Mouse (Mus musculus) kidney, postnatal 0 days (tissue): ENCODE measurements around the gene Zbtb7b. TPM values are rescaled to one million over a fixed set of nuclear protein-coding genes. Genes with fewer than 3 reads are reported as not detected.
A peak's percentile ranks its signal among the peaks of the same experiment; 100 is the strongest.

Experiments
- ATAC-seq: fragments of 200-750 bp; cut with Nextera tagmentation; replicated peaks from 2 replicates; pipeline ENCODE4 v1.8.0; 2017; ENCODE audit warnings: low read depth, moderate number of reproducible peaks, moderate TSS enrichment, moderate library complexity; ENCODE audit not compliant: low FRiP score
- DNase-seq: peaks from one replicate; pipeline ENCODE4 v3.0.0-alpha.2; 2016; ENCODE audit warnings: low spot score
- H3K27ac ChIP-seq: fragments of 300-500 bp; sonication (generic); 2 replicates; pipeline ENCODE4 v1.5.1; 2014; ENCODE audit warnings: mild to moderate bottlenecking
- H3K27me3 ChIP-seq: fragments of 300-500 bp; sonication (generic); 2 replicates; pipeline ENCODE4 v1.6.1; 2014; ENCODE audit warnings: low read length, mixed read lengths; ENCODE audit not compliant: insufficient read depth
- H3K36me3 ChIP-seq: fragments of 300-500 bp; sonication (generic); 2 replicates; pipeline ENCODE4 v1.6.1; 2014; ENCODE audit warnings: low read length, mixed read lengths; ENCODE audit not compliant: insufficient read depth
- H3K4me1 ChIP-seq: fragments of 300-500 bp; sonication (generic); replicated peaks from 2 replicates; pipeline ENCODE4 v1.6.1; 2014; ENCODE audit warnings: antibody characterized with exemption, low read length, mixed read lengths; ENCODE audit not compliant: insufficient read depth
- H3K4me2 ChIP-seq: fragments of 300-500 bp; sonication (generic); 2 replicates; pipeline ENCODE4 v1.6.1; 2014; ENCODE audit warnings: mild to moderate bottlenecking, low read length, moderate library complexity, mixed read lengths
- H3K4me3 ChIP-seq: fragments of 300-500 bp; sonication (generic); replicated peaks from 2 replicates; pipeline ENCODE4 v1.5.1; 2014; ENCODE audit warnings: low read depth, low read length
- H3K9ac ChIP-seq: fragments of 300-500 bp; sonication (generic); 2 replicates; pipeline ENCODE4 v1.6.1; 2014; ENCODE audit warnings: low read depth, low read length
- H3K9me3 ChIP-seq: fragments of 300-500 bp; sonication (generic); replicated peaks from 2 replicates; pipeline ENCODE4 v1.6.1; 2016; ENCODE audit warnings: low read length, inconsistent platforms, mixed read lengths
- CTCF ChIP-seq: IDR thresholded peaks from 2 replicates; pipeline ENCODE4 v1.5.1; 2016; ENCODE audit warnings: antibody characterized with exemption, low read depth, mild to moderate bottlenecking, moderate library complexity
- WGBS: fragments of 180-500 bp; shearing (Covaris S2); extraction: QIAGEN DNeasy Blood & Tissue Kit; methylation state at CpG from one replicate; pipeline ENCODE4 v1.1.7; 2014; 5-methylcytosine and 5-hydroxymethylcytosine counted together
- polyA plus RNA-seq: library from polyadenylated mRNA; unstranded; fragments of >200 nt; fragmentation: Nextera tagmentation; extraction: Ambion mirVana; gene quantifications from 2 replicates; pipeline ENCODE4 v1.2.1, GENCODE M21; 2015

The Zbtb7b gene
- polyA plus RNA-seq, 1 experiment from 2014 or later, result 4.3 TPM

DNA sequence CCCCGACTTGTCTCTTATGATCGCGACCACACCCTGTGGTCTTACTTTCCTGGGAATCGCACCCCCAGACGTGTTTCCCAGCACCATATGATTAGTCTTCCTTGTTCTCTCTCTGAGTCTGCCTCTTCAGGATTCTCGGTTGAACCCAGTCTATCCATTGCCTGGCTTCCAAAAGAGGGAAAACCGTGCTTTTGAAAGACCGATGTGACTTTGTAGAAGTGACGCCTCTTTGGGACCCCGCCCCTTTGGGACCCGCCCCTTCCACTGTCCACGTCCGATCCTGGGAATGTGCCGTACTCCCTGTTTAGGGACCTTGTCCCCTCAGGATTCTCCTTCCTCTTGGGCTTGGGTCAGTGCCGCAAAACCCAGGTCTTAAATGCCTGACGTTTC, 24.3 kb upstream of the Zbtb7b start:
- peak; percentile 95 for DNase-seq
- no peak for TF ChIP-seq CTCF
- peak; percentile 38 for ATAC-seq
- H3K27ac ChIP-seq, result peak overlapping the region; percentile 97
- H3K9ac ChIP-seq, result peak overlapping the region; percentile 66
- no peaks in the 10 kb centered on the region for H3K27me3 ChIP-seq
- H3K4me2 ChIP-seq, result peak overlapping the region; percentile 91
- no peaks in the 10 kb centered on the region for H3K9me3 ChIP-seq
- WGBS, result under 1% methylated on average over 16 of the region's 16 CpGs
- H3K4me1 ChIP-seq, result peaks cover 22% of the 10 kb centered on the region
- peaks cover 21% of the 10 kb centered on the region for H3K36me3 ChIP-seq
- peak overlapping the region; percentile 51 for H3K4me3 ChIP-seq

DNA sequence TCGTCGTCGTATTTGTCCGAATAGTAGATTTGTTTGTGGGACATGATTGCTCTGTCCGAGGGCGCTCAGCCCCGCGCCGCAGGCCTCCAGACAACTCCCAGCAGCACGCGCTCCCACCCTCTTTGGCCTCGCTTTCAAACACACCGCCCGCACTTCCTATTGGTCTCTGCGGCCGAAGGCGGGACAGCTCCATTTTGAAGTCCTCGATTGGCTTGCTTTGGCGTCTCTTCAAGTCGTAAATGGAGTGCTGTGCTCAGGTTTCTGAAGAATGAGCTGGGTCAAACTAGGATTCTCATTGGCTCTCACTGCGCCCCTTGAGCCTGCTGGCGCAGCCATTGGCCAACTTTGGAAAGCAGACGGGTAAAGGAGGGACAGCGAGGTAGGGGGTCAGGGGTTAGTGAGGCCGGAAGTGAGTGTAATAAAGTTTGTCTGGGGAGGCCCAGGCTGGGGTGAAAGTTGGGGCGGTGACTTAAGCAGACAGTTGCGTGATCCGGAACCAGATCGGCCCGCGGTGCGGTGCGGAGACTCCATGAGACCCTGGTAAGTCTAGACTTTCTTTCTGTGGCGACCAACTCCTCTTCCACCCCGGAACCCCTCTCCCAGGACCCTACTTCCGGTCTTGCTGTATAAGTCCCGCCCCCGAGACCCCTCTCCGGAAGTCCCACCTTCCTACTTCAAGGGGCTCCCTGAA, 23.7 kb upstream of the Zbtb7b start, which contains the start of the genes Cks1b and Shc1:
Gene Cks1b, minus strand, starts transcription at position 214 of the 691 bp plus-strand sequence.
Gene Shc1, plus strand, starts transcription at position 274 of the 691 bp plus-strand sequence.
- ATAC-seq (peak; percentile 93), DNase-seq (peak; percentile 100)
- peak within 1 kb of the TSS; percentile 66 for H3K9ac ChIP-seq
- under 1% methylated on average over 39 of the region's 39 CpGs for WGBS
- TF ChIP-seq CTCF, result no peak
- peak within 1 kb of the TSS; percentile 91 for H3K4me2 ChIP-seq
- H3K9me3 ChIP-seq, result no peaks in the 10 kb centered on the region
- H3K27me3 ChIP-seq, result no peaks in the 10 kb centered on the region
- peak within 1 kb of the TSS; percentile 97 for H3K27ac ChIP-seq
- H3K4me3 ChIP-seq, result peak within 1 kb of the TSS; percentile 51
- H3K4me1 ChIP-seq, result peaks cover 21% of the 10 kb centered on the region
- peaks cover 21% of the 10 kb centered on the region for H3K36me3 ChIP-seq

- Histone ChIP-seq H3K36me3 (peaks cover 21% of the 10 kb centered on the region), H3K4me1 (peaks cover 15% of the 10 kb centered on the region), H3K4me2 (peak overlapping the region; percentile 91), H3K4me3 (peak overlapping the region; percentile 51), H3K27ac (peak overlapping the region; percentile 97), H3K9me3 (no peaks in the 10 kb centered on the region), H3K27me3 (no peaks in the 10 kb centered on the region), H3K9ac (peak overlapping the region; percentile 66; the same call in 1 of the 2 replicates)
- no peak for TF ChIP-seq CTCF
- WGBS, result 0% methylated on average over 20 of the region's 20 CpGs
- ATAC-seq (peak; percentile 12; the same call in 1 of the 2 replicates), DNase-seq (peak; percentile 87)
Observed at GRCm38 (mm10) chr3:89417840-89418169, 23.2 kb upstream of the Zbtb7b start.

- H3K36me3 ChIP-seq, result peaks cover 21% of the 10 kb centered on the region
- WGBS, result 15% methylated on average over 2 of the region's 2 CpGs
- H3K4me3 ChIP-seq, result peak overlapping the region; percentile 51
- peak overlapping the region; percentile 97; the same call in 1 of the 2 replicates for H3K27ac ChIP-seq
- DNase-seq (no peak), ATAC-seq (no peak)
- no peaks in the 10 kb centered on the region for H3K27me3 ChIP-seq
- H3K9ac ChIP-seq, result peak overlapping the region; percentile 66; the same call in 1 of the 2 replicates
- TF ChIP-seq CTCF, result no peak
- H3K4me2 ChIP-seq, result peak overlapping the region; percentile 91
- no peaks in the 10 kb centered on the region for H3K9me3 ChIP-seq
- H3K4me1 ChIP-seq, result peaks cover 11% of the 10 kb centered on the region
Observed at GRCm38 (mm10) chr3:89417131-89417530, 22.6 kb upstream of the Zbtb7b start.

DNA sequence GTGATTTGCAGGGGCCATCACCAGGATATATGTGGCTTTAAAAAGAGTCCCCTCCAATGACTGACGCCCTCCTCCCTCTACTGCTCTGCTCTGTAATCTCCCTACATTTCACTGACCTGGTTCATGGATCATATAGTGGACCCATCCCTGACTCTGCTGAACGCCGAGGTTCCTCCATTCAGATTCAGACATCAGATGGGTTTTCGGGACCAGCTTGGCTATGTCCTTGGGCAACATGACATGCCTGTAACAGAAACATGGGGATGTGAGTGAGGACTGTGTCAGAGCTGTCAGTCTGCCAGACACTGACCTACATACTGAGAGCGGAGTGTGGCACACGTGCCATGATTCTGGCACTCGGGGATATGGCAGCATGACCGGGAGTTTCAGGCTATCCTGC, 21.6 kb upstream of the Zbtb7b start:
- DNase-seq (no peak), ATAC-seq (no peak)
- no peak for TF ChIP-seq CTCF
- H3K36me3 ChIP-seq, result peaks cover 21% of the 10 kb centered on the region
- H3K9me3 ChIP-seq, result no peaks in the 10 kb centered on the region
- H3K27ac ChIP-seq, result no peak overlapping the region
- H3K27me3 ChIP-seq, result no peaks in the 10 kb centered on the region
- 95% methylated on average over 8 of the region's 8 CpGs for WGBS
- no peak overlapping the region for H3K4me3 ChIP-seq
- no peak overlapping the region for H3K9ac ChIP-seq
- peaks cover 14% of the 10 kb centered on the region for H3K4me1 ChIP-seq
- H3K4me2 ChIP-seq, result no peak overlapping the region

DNA sequence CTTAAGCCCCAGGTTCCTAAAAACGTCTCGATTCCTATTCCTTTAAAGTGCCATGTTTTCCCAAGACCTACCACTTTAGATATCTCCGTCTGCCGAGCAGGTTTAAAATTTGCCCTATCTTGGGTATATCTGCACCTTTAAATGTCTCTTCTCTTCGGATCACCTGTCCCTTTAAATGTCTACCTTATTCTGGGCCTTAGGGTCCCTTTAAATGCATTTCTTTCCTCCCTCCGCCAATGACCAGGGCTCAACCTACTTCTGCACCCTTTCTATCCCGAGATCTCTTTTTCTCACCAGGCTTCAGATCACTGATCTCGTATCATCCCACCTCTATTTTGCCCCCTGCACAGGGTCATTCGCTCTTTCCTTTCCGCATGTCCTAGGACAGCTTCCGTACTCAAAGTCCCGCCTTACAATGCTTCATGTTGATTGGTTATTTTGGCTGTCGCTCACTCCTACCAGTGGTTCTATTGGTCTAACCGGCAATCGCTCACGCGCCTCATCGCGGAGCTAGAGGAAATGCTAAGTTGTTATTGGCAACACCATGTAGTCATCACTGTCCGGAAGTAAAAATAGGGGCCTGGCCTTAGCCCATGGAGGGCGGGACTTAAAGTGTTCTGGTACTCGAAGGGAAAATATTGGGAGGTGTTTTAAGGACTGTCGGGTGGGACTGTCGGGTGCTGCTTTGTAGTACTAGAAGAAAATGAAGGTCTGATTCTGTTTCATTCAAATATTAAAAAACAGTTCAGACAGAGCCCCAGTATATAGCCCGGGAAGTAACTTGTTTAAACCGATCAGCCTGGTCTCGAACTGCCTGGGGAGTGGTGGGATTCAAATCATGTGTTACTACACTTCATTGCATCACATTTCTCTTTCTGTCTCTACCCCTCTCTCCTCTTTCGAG, 17.2 kb upstream of the Zbtb7b start, which contains the start of gene Flad1:
Gene Flad1, minus strand, starts transcription at position 381 of the 904 bp plus-strand sequence.
- peak; percentile 99 for DNase-seq
- H3K9me3 ChIP-seq, result no peaks in the 10 kb centered on the region
- ATAC-seq, result peak; percentile 99
- TF ChIP-seq CTCF, result no peak
- H3K27me3 ChIP-seq, result no peaks in the 10 kb centered on the region
- peak within 1 kb of the TSS; percentile 50 for H3K4me3 ChIP-seq
- H3K4me1 ChIP-seq, result peaks cover 8% of the 10 kb centered on the region
- peaks cover 25% of the 10 kb centered on the region for H3K36me3 ChIP-seq
- WGBS, result 6% methylated on average over 28 of the region's 28 CpGs
- H3K4me2 ChIP-seq, result peak within 1 kb of the TSS; percentile 79
- H3K9ac ChIP-seq, result peak within 1 kb of the TSS; percentile 60
- peak within 1 kb of the TSS; percentile 71 for H3K27ac ChIP-seq
